Mouse (Mus musculus): Measurements from ENCODE around the gene 1700018B08Rik.

Gene 1700018B08Rik

DNA sequence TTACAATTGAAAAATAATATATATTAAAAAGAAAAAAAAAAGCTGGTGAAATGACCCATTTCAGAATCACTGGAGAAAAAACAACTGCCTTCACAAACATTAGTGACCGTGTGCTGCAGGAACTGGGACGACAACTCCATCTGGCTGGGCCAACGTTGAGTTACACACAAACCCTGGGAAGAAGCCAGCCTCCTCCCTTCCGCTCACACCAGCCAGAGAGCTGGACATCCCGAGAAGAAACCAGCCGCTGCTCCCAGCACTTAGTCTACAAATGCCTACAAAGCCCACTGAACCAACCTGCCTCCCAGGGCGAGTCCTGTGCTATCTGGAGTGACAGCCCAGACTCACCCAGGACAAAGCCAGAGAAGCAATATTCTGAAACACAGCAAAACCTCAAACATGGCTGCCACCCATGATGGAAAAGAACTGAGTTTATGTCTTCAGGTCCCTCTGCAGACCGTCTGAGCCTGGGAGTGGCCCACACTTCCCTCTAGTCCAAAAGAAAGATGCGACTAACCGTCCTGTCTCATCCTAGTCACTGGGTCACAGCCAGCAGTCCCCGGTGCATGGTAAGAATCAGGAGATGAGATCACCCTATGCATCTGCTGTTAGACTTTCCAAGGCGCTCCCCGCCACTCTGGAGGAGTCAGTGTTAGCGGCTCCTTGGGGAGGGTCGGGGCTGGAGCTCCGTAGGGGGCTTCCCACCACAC lies 17.7 kb upstream of the 1700018B08Rik start:
- DNase-seq (ENCODE audit: low read depth): no peak

DNA sequence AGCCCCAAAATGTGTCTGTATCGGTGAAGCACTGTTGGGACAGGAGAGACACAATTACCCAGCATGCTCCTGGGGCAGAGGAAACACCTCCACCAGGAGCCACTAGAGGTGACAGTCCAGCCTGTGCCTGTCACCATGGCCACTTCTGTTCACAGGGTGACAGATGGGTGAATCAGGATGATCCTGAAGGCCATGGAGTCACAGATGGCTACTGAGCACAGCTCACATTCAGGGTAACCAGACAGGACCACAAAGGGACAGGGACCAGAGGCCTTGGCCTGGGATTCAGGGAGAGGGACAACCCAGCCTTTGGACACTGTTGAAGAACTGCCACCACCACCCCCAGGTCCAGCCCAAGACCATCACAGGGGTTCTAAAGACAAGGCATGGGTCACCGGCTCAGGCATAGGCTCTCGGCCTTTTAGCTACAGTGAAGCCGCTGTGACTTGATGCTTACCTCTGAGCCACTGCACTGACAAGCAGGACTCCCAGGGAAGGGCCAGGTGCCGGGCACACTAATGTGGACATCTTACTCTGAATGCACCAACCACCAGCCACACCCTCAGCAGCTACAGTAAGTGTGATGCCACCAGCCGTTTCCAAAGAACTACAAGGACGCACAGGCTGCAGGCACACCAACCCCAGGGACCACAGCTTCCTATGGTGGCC lies 16.4 kb upstream of the 1700018B08Rik start:
- DNase-seq (ENCODE audit: low read depth): no peak

DNA sequence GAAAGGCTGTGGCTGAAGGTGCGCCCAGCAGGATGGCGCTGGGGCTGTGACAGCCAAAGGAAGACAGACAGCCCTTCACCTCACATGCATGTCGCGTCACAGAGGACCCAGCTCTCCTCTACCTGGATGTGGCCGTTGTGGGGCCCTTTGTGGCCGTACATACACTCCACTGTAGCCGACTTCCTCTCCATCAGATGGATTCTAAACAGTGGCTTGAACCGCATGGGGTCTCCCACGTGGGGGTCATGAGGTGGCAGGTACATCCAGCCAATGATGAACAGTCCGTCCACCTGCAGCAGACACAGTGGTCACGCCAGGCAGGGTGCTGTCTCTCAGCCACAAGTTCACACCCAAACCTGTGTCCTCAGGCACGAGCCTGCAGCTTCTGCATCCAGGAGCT lies 15.7 kb upstream of the 1700018B08Rik start:
- no peak for DNase-seq (ENCODE audit: low read depth)

DNA sequence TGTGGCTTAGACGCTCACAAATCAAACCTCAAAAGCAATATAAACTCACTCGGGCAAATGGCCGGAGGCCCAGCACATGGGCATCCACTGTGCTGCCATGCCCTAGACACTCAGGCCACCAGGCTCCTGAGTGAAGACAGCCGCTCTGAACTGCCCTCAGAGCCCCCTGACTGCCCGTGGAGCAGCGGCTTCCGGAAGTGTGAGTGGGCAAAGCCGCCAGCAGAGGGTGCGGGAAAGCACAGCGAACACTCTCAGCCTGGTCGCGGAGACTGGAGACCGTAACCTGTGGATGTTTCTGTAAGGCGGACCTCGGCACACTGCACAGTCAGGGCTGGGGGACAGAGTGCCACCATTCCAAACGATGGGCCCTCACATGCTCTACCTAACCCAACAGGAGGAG lies 14.4 kb upstream of the 1700018B08Rik start:
- no peak for DNase-seq (ENCODE audit: low read depth)

DNA sequence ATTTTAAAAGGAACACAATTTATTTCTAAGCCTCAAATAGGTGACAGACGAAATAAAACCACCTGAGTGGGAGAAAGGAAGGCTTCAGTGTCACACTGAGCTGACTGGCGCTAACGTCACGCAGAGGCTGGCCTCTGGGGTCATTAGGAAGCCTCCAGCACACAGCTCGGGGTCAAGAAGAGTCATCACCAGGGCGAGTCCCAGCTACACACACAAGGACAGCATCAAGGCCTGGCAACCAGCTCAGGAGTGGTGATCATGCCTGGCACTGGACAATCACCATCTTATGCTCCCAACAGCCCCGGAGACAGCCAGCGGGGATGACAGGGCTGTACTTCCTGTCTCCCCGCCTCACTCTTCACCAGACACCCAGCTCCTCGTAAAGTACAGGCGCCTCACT lies 13.6 kb upstream of the 1700018B08Rik start:
- DNase-seq (ENCODE audit: low read depth): no peak

DNA sequence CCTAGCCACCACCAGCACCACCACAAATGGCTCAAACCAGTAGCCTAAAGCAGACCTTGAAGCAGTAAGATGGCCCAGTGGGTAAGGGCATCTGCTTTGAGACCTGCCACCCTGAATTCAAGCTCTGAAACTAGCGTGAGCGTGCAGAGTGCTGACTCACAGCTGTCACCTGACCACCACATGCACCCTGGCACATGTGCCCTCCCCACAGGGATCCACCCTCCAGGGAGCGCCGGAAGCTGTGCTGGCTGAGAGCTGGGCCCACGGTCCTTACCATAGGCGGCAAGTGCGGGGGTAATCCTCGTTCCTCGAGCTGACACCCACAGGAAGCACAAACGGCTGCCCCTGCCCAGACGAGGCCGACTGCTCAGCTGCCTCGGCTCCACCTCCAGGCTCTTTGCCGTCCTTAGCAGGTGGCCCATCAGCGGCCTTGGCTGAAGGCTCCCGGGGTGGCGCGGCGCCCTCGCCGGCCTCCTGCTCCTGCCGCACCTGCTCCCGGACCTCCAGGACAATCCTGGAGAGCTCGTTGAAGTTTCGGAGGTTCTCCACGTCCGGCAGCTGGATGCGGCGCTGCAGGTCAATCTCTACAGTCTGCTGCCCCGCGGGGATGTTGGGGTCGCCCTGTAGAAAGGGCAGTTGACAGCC lies 9.8 kb upstream of the 1700018B08Rik start:
- no peak for DNase-seq (ENCODE audit: low read depth)

DNA sequence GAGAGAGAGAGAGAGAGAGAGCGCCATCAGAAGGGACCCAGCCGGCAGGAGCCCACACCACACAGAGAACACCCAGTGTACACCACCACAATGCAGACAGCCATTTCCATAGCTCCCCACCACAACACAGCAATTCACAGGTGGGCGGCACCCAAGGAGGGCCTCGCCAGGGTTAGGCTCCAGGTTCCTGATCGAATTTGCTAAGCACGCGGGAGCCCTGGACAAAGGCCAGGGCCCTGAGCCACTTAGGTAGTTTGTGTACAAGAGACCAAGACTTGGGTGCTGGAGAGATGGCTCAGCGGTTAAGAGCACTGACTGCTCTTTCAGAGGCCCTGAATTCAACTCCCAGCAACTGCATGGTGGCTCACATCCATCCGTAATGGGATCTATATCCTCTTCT lies 8.4 kb upstream of the 1700018B08Rik start:
- no peak for DNase-seq (ENCODE audit: low read depth)

DNA sequence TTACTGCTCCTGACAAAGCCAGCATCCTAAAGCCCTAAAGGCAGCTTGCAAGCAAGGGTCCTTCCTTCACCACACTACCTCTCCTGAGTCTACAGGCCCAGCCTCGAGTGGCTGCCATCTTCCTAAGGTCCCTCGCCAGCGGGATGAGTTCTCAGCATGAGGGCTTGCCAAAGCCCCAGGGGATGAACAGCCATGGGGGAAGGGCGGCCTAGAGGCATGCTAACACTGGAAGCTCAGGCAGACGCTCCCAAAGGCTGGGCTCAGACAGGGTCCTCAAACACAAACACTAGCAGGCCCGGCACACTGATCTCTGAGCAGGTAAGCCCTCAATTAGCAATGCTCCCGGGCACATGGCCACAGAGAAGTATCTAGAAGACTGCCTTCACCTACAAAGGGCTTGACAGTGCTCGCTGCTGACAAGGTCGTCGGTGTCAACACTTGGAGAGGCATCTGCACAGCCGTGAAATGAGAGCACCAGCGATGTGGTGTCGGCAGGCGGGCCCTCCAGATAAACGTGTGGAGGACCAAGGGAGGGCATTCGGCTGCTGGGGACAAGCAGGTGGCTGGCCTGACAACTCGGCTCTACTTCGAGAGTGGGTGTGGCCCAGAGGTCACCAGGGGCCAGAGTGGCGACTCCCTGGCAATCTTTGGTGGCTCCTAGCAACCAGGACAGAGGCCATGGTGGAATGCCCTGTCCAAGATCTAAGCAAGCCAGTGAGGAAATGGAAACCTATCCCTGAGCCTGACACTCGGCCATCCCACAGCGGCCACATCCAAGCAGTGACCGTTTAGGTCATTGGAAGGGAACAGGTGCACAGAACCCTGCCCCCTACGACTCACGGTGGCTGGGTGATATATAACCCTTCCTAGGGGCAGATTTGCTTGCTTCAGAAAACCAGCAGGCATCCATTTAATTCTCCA lies 7.2 kb upstream of the 1700018B08Rik start:
- no peak for DNase-seq (ENCODE audit: low read depth)

DNA sequence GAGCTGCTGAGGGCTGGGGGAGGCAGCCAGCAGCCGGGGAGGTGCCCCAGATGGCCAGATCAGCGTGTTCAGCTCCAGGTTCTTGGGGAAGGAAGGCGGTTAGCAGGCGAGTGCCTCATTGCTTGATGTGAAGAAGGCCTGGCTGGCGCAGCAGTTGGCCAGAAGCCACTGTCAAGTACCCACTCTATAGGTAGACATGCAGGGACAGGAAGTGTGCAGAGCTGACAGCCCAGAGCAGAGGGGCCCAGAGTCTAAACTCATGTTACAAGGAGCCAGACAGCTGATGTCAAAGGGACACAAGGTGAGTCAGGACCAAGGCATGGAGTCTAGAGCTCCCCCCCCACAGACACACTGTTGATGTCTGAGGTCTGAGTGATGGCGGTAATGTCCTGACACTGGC lies 5.9 kb upstream of the 1700018B08Rik start:
- DNase-seq (ENCODE audit: low read depth): no peak

DNA sequence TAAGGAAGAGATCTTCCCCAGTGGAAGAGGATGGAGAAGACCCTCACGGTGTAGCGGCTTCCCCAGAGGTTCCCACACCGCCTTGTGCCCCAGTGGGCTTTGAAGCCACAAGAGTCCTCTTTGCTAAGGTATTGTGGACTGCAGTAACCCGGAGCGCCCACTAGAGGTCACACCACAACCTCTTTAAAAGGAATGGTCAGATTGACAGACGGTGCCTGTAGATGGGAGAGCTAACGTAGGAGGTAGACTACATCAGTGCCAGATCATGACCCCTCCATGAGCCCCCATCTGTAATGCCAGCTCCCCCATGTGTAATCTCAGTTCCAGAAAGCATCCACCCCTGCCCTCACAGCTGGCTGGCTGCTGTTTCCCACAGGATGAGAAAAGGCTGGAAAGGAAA lies 3.0 kb upstream of the 1700018B08Rik start:
- peak; percentile 46 for DNase-seq (ENCODE audit: low read depth)

DNA sequence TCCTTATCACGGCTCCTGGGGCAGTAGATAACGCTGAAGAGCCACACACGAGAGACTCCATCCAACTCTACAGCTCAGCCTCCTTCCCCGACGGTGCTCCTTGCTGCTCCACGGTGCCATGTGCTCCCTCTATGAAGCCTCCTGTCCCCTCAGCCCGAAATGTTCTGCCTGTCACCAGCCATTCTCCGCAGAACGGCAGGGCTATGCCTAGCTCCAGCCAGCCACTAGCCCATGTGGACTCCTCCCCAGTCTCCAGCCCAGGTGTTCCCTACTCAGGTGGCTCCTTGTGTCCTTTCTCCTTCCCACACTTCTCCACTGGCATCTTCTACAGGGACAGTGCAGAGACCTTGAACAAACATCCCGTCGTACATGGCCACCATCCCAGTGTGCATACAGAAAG lies 816 bp upstream of the 1700018B08Rik start:
- DNase-seq (ENCODE audit: low read depth): no peak

DNA sequence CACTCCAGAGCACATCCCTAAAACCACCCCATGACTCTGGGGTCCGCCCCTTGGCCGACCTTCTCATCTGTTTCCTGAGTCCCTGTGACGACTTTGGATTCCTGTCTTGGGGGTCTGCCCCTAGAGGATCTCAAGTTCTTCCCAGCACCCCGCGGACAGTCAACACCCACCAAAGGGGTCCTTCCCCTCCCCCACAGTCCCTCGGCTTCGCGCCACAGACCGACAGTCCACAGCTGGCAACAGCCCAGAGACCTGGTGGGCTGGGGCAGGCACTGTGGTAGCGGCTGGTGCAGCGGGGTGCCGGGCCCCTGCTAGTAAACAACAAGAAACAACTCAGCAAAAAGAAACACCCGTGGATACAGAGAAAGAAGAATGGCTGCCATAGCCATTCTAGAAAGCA lies 1.2 kb downstream of the 1700018B08Rik start:
- DNase-seq (ENCODE audit: low read depth): no peak

DNA sequence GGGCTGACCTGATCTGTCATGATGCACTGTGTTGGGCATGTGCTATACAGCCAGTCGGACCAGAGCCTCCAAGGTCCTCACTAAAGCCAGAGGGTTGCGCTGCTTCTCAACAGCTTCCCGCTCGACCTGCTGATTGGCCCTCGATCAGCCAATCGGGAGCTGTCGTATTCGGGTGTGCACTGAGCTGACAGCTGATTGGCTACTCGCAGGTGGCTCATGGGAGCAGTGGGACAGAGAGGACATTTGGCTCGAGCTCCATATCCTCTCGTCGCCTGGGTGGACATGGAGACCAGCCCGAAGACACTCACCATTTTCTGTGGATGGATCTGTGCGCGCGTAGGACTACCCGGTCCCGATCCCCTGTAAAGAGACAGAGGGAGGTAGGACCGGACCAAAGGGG lies 2.3 kb downstream of the 1700018B08Rik start:
- no peak for DNase-seq (ENCODE audit: low read depth)

DNA sequence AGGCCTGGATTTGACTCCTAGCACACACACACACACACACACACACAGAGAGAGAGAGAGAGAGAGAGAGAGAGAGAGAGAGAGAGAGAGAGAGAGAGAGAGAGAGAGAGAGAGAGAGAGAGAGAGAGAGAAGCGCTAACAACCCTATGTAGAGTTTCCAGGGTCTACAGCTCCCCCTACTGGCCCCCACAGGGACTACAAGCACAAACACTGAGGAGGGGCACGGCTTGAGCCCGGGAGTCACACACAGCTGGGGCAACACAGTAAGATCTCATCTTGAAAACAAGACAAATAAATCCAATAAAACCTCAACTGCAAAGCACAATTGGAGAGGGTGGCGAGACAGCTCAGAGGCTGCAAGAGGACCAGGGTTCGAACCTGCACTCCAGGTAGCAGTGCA lies 11.7 kb downstream of the 1700018B08Rik start:
- DNase-seq (ENCODE audit: low read depth): no peak

DNA sequence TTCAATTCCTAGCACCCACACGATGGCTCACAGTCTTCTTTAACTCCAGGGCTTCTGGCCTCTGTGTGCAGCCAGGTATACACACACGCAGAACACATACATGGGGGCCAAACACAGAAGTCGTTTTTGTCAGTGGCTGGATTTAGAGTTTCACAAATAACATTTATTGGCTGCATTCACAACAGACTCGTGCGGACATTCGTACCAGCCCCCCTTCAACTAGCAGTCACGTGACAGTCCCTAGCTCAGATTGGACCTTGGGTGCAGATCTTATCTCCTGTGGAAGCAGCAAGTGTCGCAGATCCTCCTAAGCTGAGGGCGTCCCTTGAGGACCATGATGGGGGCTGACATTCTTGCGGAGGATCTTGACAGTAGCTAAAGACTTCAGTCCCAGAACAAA lies 13.5 kb downstream of the 1700018B08Rik start:
- DNase-seq (ENCODE audit: low read depth): no peak

DNA sequence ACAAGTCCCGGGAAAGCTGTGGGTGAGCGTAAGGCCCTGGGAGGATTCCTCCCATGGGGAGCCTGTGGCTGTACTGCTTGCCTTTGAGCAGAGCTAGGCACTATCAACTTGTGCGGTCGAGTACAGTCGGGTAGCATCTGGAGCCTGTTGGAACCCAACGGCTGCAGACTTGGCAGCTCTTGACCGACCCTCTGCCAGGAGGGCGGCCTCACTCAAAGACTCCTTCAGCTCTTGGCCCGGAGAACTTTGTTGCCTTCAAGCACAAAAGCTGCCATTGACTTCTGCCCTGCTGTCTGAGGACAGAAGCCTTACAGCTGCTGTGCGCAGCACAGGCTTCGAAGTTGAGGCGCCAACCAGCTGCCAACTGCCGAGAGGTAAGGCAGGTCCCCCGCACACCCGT lies 15.3 kb downstream of the 1700018B08Rik start:
- DNase-seq (ENCODE audit: low read depth): no peak

DNA sequence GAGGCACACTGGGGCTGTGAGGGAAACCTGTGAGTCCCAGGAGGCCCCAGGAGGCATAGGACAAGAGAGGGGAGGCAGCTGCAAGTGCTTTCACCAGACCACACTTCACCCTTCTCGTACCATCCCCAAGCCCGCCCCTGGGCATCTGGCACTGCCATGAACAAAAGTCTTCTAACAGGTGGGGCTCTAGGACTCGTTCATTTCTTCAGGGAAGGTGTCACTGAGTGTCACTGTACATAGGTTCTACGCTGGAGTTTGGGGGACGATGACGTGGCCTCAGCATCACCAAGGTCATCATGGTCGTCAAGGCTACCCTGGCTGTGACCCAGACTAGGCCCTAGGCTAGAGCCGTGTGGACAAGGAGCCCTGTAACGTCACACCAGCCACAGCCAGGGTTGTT lies 16.4 kb downstream of the 1700018B08Rik start:
- no peak for DNase-seq (ENCODE audit: low read depth)

DNA sequence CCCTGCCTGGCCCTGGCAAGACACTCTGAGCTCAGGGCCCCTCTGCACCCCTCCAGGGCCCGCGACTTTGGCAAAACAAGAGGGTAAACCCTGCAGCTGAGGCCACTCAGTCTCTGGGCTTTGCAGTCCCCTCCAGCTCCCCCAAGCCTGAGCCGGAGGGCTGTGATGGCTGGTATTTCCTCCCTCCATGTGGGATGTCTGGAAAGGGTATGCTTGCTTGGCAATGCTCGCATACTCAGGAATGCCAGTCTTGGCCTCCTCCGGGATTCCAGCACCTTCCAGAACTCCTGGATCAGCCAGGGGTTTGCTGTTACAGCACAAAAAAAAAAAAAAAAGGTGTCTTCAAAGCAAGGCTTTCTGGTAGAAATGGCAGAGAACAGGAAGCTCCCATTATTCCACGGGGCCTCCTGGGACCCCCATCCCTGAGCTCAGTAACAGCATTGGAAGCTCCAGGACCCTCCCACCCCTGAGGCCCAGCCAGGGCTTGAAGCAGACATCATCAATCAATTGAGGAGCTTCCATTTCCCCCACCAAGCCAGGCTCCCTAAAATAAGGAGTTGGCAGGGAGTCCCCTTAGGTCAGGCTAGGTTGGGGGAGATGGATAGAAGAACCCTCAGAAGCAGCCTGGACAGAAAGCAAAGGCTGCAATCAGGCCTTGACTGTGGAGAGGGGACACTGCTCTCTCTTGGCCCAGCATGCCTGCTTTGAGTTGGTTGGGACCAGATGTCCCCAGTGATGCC lies 17.1 kb downstream of the 1700018B08Rik start:
- peak; percentile 22 for DNase-seq (ENCODE audit: low read depth)

DNA sequence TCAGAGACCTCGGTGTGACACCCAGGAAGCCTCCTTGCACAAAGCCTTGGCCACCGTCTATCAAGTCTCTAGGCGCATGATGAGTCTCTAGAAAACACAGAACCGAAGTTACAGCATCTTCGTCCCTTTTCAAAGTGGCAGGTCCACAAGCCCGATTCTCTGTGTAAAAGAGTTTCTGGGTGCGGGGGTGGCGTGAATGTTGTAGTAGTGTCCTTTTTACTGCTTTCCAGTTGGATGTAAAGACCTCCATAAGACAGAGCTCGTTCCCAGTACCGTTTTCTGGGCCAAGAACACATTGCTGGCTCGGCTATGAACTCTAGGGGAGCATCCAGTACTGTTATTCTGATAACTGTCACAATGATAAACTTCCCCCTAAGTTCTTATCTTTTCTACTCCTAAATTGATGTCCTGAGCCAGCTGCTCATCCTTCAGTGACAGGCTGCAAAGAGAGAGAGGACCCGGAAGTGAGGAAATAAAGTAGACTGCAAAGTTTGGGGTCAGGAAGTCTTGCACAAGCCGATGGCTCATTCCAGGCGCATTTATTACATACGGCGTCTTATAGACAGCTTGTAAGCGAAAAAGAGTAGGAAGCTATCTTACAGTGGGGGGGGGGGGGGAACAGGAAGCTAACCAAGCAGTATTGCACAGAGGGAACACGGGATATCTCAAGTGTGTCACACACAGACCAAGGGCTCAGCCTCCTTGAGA lies 18.9 kb downstream of the 1700018B08Rik start:
- DNase-seq (ENCODE audit: low read depth): no peak

DNA sequence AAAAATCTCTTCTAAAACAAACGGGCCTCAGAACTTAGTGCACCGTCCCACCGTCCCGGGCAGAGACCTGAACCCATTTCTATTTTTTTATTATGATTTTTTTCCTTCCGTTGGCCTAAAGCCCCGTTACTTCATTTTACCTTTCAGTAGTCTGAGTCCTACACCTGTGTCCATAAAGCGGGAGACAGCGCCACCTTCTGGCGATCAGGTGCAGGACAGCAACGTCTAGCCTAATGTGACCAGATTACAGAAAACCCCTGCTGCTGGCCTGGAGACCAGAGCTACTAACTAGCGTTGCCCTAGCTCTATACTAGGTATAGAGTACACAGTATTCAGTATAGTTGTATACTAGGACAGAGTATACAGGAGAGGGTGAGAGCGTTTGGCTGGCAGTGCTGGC lies 30.7 kb downstream of the 1700018B08Rik start:
- peak; percentile 45 for DNase-seq (ENCODE audit: low read depth)

DNA sequence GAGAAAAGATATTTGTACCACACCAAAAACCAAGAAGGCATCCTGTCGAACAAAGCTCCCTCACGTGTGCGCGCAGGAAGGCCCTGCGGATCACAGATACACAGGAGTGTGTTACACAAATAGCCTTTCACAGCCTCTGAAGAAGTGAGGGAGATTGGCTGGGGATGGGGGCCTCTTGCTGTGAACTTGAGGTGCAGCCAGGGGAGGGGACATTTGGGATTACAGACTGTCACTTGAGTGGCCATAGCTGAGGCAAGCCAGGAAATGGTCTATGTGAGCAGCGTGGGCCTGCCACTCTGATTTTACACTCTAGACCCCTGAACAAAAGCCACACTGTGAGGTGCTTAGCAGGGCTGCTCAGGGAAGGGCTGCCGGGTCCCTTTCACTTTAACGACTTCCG lies 32.4 kb downstream of the 1700018B08Rik start:
- no peak for DNase-seq (ENCODE audit: low read depth)
